Mouse (Mus musculus): ENCODE results near the gene Exoc3. TPM values are rescaled to one million over a fixed set of nuclear protein-coding genes. Genes with fewer than 3 reads are reported as not detected.
A peak's percentile ranks its signal among the peaks of the same experiment; 100 is the strongest.

Gene Exoc3
- total and polyA plus RNA-seq, 2 experiments: 18.4 to 24.0 TPM

- 86% methylated on average over 3 of the region's 3 CpGs for WGBS
- no peak overlapping the region for H3K4me3 ChIP-seq (ENCODE audit: insufficient read depth, low read depth, low read length)
- no peaks in the 10 kb centered on the region for H3K4me1 ChIP-seq (ENCODE audit: control insufficient read depth, insufficient read depth, low read length)
- no peaks in the 10 kb centered on the region for H3K36me3 ChIP-seq (ENCODE audit: control insufficient read depth, insufficient read depth, low read length)
- no peaks in the 10 kb centered on the region for H3K27me3 ChIP-seq (ENCODE audit: control insufficient read depth, insufficient read depth, low read length)
- H3K9ac ChIP-seq (ENCODE audit: low read depth, low read length): no peak overlapping the region
- no peaks in the 10 kb centered on the region for H3K79me2 ChIP-seq (ENCODE audit: control insufficient read depth, insufficient read depth, low read length)
- DNase-seq (ENCODE audit: extremely low read depth, low read depth, low spot score): no peak
- TF ChIP-seq POLR2A (IDR thresholded peaks at IDR 0.05; ENCODE audit: extremely low read depth, insufficient read depth, low read length) (no peak), CTCF (IDR thresholded peaks at IDR 0.05; ENCODE audit: low read depth, low read length) (no peak)
- no peak overlapping the region for H3K27ac ChIP-seq (replicated peaks; ENCODE audit: insufficient read depth, low read depth, low read length)
Measured at GRCm38 (mm10) chr13:74218441-74218840, 9.9 kb upstream of the Exoc3 start.

- no peak for DNase-seq (ENCODE audit: extremely low read depth, low read depth, low spot score)
Measured at GRCm38 (mm10) chr13:74208986-74209345, 434 bp upstream of the Exoc3 start.

GRCm38 (mm10) chr13:74196451-74196850 is 12.1 kb downstream of the Exoc3 start:
- Histone ChIP-seq H3K79me2 (ENCODE audit: control insufficient read depth, insufficient read depth, low read length) (no peaks in the 10 kb centered on the region), H3K4me1 (ENCODE audit: control insufficient read depth, insufficient read depth, low read length) (no peaks in the 10 kb centered on the region), H3K4me3 (ENCODE audit: insufficient read depth, low read depth, low read length) (no peak overlapping the region), H3K27ac (replicated peaks; ENCODE audit: insufficient read depth, low read depth, low read length) (no peak overlapping the region), H3K27me3 (ENCODE audit: control insufficient read depth, insufficient read depth, low read length) (no peaks in the 10 kb centered on the region), H3K9ac (ENCODE audit: low read depth, low read length) (no peak overlapping the region), H3K36me3 (ENCODE audit: control insufficient read depth, insufficient read depth, low read length) (peaks cover 38% of the 10 kb centered on the region)
- no peak for TF ChIP-seq POLR2A (IDR thresholded peaks at IDR 0.05; ENCODE audit: extremely low read depth, insufficient read depth, low read length)
- TF ChIP-seq CTCF (IDR thresholded peaks at IDR 0.05; ENCODE audit: low read depth, low read length): no peak
- DNase-seq (ENCODE audit: extremely low read depth, low read depth, low spot score): no peak
- 67% methylated on average over 3 of the region's 3 CpGs for WGBS

More at GRCm38 (mm10) chr13:74208986-74209345, 434 bp upstream of the Exoc3 start:
- H3K9ac ChIP-seq (ENCODE audit: low read depth, low read length): peak overlapping the region; percentile 87
- no peaks in the 10 kb centered on the region for H3K4me1 ChIP-seq (ENCODE audit: control insufficient read depth, insufficient read depth, low read length)
- 20% methylated on average over 12 of the region's 12 CpGs for WGBS
- no peaks in the 10 kb centered on the region for H3K27me3 ChIP-seq (ENCODE audit: control insufficient read depth, insufficient read depth, low read length)
- peaks cover 7% of the 10 kb centered on the region; the same call in 1 of the 2 replicates for H3K79me2 ChIP-seq (ENCODE audit: control insufficient read depth, insufficient read depth, low read length)
- H3K27ac ChIP-seq (replicated peaks; ENCODE audit: insufficient read depth, low read depth, low read length): peak overlapping the region; percentile 96
- no peak for TF ChIP-seq CTCF (IDR thresholded peaks at IDR 0.05; ENCODE audit: low read depth, low read length)
- TF ChIP-seq POLR2A (IDR thresholded peaks at IDR 0.05; ENCODE audit: extremely low read depth, insufficient read depth, low read length): no peak
- peak overlapping the region; percentile 85 for H3K4me3 ChIP-seq (ENCODE audit: insufficient read depth, low read depth, low read length)
- H3K36me3 ChIP-seq (ENCODE audit: control insufficient read depth, insufficient read depth, low read length): peaks cover 5% of the 10 kb centered on the region; the same call in 1 of the 2 replicates

GRCm38 (mm10) chr13:74192613-74193012 is 15.9 kb downstream of the Exoc3 start:
- no peak overlapping the region for H3K27ac ChIP-seq (replicated peaks; ENCODE audit: insufficient read depth, low read depth, low read length)
- WGBS: 86% methylated on average over 6 of the region's 6 CpGs
- DNase-seq (ENCODE audit: extremely low read depth, low read depth, low spot score): peak; percentile 8
- no peak overlapping the region for H3K9ac ChIP-seq (ENCODE audit: low read depth, low read length)
- H3K4me1 ChIP-seq (ENCODE audit: control insufficient read depth, insufficient read depth, low read length): no peaks in the 10 kb centered on the region
- no peak overlapping the region for H3K4me3 ChIP-seq (ENCODE audit: insufficient read depth, low read depth, low read length)
- H3K27me3 ChIP-seq (ENCODE audit: control insufficient read depth, insufficient read depth, low read length): no peaks in the 10 kb centered on the region
- H3K79me2 ChIP-seq (ENCODE audit: control insufficient read depth, insufficient read depth, low read length): no peaks in the 10 kb centered on the region
- H3K36me3 ChIP-seq (ENCODE audit: control insufficient read depth, insufficient read depth, low read length): peaks cover 51% of the 10 kb centered on the region
- TF ChIP-seq POLR2A (IDR thresholded peaks at IDR 0.05; ENCODE audit: extremely low read depth, insufficient read depth, low read length) (no peak), CTCF (IDR thresholded peaks at IDR 0.05; ENCODE audit: low read depth, low read length) (0 out of 2 replicates have a peak, but pooled peaks have one; percentile 19)

- TF ChIP-seq POLR2A (IDR thresholded peaks at IDR 0.05; ENCODE audit: extremely low read depth, insufficient read depth, low read length): no peak
- no peak for TF ChIP-seq CTCF (IDR thresholded peaks at IDR 0.05; ENCODE audit: low read depth, low read length)
- H3K36me3 ChIP-seq (ENCODE audit: control insufficient read depth, insufficient read depth, low read length): peaks cover 35% of the 10 kb centered on the region
- H3K27me3 ChIP-seq (ENCODE audit: control insufficient read depth, insufficient read depth, low read length): no peaks in the 10 kb centered on the region
- no peaks in the 10 kb centered on the region for H3K4me1 ChIP-seq (ENCODE audit: control insufficient read depth, insufficient read depth, low read length)
- H3K27ac ChIP-seq (replicated peaks; ENCODE audit: insufficient read depth, low read depth, low read length): no peak overlapping the region
- H3K79me2 ChIP-seq (ENCODE audit: control insufficient read depth, insufficient read depth, low read length): no peaks in the 10 kb centered on the region
- DNase-seq (ENCODE audit: extremely low read depth, low read depth, low spot score): no peak
- 89% methylated on average over 5 of the region's 5 CpGs for WGBS
- no peak overlapping the region for H3K9ac ChIP-seq (ENCODE audit: low read depth, low read length)
- no peak overlapping the region for H3K4me3 ChIP-seq (ENCODE audit: insufficient read depth, low read depth, low read length)
Measured at GRCm38 (mm10) chr13:74183011-74183695, 25.4 kb downstream of the Exoc3 start.

- Histone ChIP-seq H3K79me2 (ENCODE audit: control insufficient read depth, insufficient read depth, low read length) (no peaks in the 10 kb centered on the region), H3K36me3 (ENCODE audit: control insufficient read depth, insufficient read depth, low read length) (peaks cover 38% of the 10 kb centered on the region), H3K27me3 (ENCODE audit: control insufficient read depth, insufficient read depth, low read length) (no peaks in the 10 kb centered on the region), H3K4me3 (ENCODE audit: insufficient read depth, low read depth, low read length) (no peak overlapping the region), H3K27ac (replicated peaks; ENCODE audit: insufficient read depth, low read depth, low read length) (no peak overlapping the region), H3K9ac (ENCODE audit: low read depth, low read length) (no peak overlapping the region), H3K4me1 (ENCODE audit: control insufficient read depth, insufficient read depth, low read length) (peaks cover 3% of the 10 kb centered on the region; the same call in 1 of the 2 replicates)
- WGBS: 95% methylated on average over 5 of the region's 5 CpGs
- TF ChIP-seq POLR2A (IDR thresholded peaks at IDR 0.05; ENCODE audit: extremely low read depth, insufficient read depth, low read length) (no peak), CTCF (IDR thresholded peaks at IDR 0.05; ENCODE audit: low read depth, low read length) (no peak)
- DNase-seq (ENCODE audit: extremely low read depth, low read depth, low spot score): no peak
Measured at GRCm38 (mm10) chr13:74172036-74172435, 36.5 kb downstream of the Exoc3 start.

Measured in liver, adult 2 months (tissue).